Mouse (Mus musculus) ES-Bruce4 (cell line): Measurements from ENCODE around the gene Vps18. TPM values are rescaled to one million over a fixed set of nuclear protein-coding genes. Genes with fewer than 3 reads are reported as not detected.

Experiments used
- H3K27ac ChIP-seq: 2 replicates; pipeline ENCODE4 v1.5.1; 2012; ENCODE audit warnings: low read length, inconsistent platforms; ENCODE audit not compliant: insufficient read depth
- H3K27me3 ChIP-seq: 2 replicates; pipeline ENCODE4 v1.6.1; 2012; ENCODE audit warnings: mild to moderate bottlenecking, low read length, inconsistent platforms; ENCODE audit not compliant: control insufficient read depth, poor library complexity, insufficient read depth, severe bottlenecking
- H3K36me3 ChIP-seq: 2 replicates; pipeline ENCODE4 v1.6.1; 2012; ENCODE audit warnings: inconsistent platforms, mild to moderate bottlenecking, low read length, moderate library complexity; ENCODE audit not compliant: control insufficient read depth, poor library complexity, insufficient read depth, severe bottlenecking
- H3K4me1 ChIP-seq: one replicate; pipeline ENCODE4 v1.8.1; 2011; ENCODE audit warnings: low read length; ENCODE audit not compliant: control insufficient read depth, insufficient read depth
- H3K4me3 ChIP-seq: 2 replicates; pipeline ENCODE4 v1.5.1; 2011; ENCODE audit warnings: low read depth, mild to moderate bottlenecking, low read length
- H3K9ac ChIP-seq: 2 replicates; pipeline ENCODE4 v1.6.1; 2012; ENCODE audit warnings: low read depth, mild to moderate bottlenecking, inconsistent platforms; ENCODE audit not compliant: poor library complexity, severe bottlenecking
- H3K9me3 ChIP-seq: replicated peaks from 2 replicates; pipeline ENCODE4 v1.6.1; 2012; ENCODE audit warnings: mild to moderate bottlenecking, low read length, inconsistent platforms; ENCODE audit not compliant: control insufficient read depth, poor library complexity, insufficient read depth, severe bottlenecking
- CTCF ChIP-seq: IDR thresholded peaks from one replicate; pipeline ENCODE4 v1.8.1; 2011; ENCODE audit warnings: low read depth, low read length
- EP300 ChIP-seq: IDR thresholded peaks from 2 replicates; pipeline ENCODE4 v1.6.1; 2011; ENCODE audit warnings: low read depth, low read length; ENCODE audit not compliant: insufficient read depth
- POLR2A ChIP-seq: IDR thresholded peaks from one replicate; pipeline ENCODE4 v1.8.1; 2011; ENCODE audit warnings: low read length; ENCODE audit not compliant: insufficient read depth
- polyA plus RNA-seq: library from polyadenylated mRNA; stranded (reverse); fragments of >200 nt; gene quantifications from 2 replicates; pipeline ENCODE4 v1.2.4, GENCODE M21; 2011; ENCODE audit warnings: low read depth; ENCODE audit not compliant: missing spikeins, insufficient read depth, insufficient read length

The Vps18 gene
- polyA plus RNA-seq, 1 experiment = 11.7 TPM

GRCm38 (mm10) chr2:119311544-119311943, 23.0 kb downstream of the Vps18 start:
- H3K9ac ChIP-seq = no peak overlapping the region

GRCm38 (mm10) chr2:119312380-119312958, 23.9 kb downstream of the Vps18 start:
- Histone ChIP-seq H3K27me3 (no peaks in the 10 kb centered on the region), H3K27ac (no peak overlapping the region), H3K36me3 (no peaks in the 10 kb centered on the region), H3K4me1 (no peaks in the 10 kb centered on the region), H3K9me3 (no peaks in the 10 kb centered on the region), H3K9ac (no peak overlapping the region), H3K4me3 (no peak overlapping the region)
- TF ChIP-seq CTCF = no peak
- TF ChIP-seq EP300 = no peak
- no peak for TF ChIP-seq POLR2A

More at GRCm38 (mm10) chr2:119311544-119311943, 23.0 kb downstream of the Vps18 start:
- H3K4me3 ChIP-seq = no peak overlapping the region
- H3K36me3 ChIP-seq = no peaks in the 10 kb centered on the region
- H3K4me1 ChIP-seq = no peaks in the 10 kb centered on the region
- no peak overlapping the region for H3K27ac ChIP-seq
- no peaks in the 10 kb centered on the region for H3K9me3 ChIP-seq
- no peaks in the 10 kb centered on the region for H3K27me3 ChIP-seq
- TF ChIP-seq EP300 (no peak), CTCF (no peak), POLR2A (no peak)

GRCm38 (mm10) chr2:119313780-119314479, 25.4 kb downstream of the Vps18 start:
- Histone ChIP-seq H3K27me3 (no peaks in the 10 kb centered on the region), H3K4me1 (no peaks in the 10 kb centered on the region), H3K9ac (no peak overlapping the region), H3K27ac (no peak overlapping the region), H3K36me3 (no peaks in the 10 kb centered on the region), H3K9me3 (no peaks in the 10 kb centered on the region), H3K4me3 (no peak overlapping the region)
- TF ChIP-seq CTCF = no peak

GRCm38 (mm10) chr2:119314742-119315310, 26.3 kb downstream of the Vps18 start:
- Histone ChIP-seq H3K27me3 (no peaks in the 10 kb centered on the region), H3K9ac (no peak overlapping the region), H3K4me1 (no peaks in the 10 kb centered on the region), H3K27ac (no peak overlapping the region), H3K9me3 (no peaks in the 10 kb centered on the region), H3K36me3 (no peaks in the 10 kb centered on the region), H3K4me3 (no peak overlapping the region)
- TF ChIP-seq CTCF (no peak), POLR2A (no peak), EP300 (no peak)

- Histone ChIP-seq H3K4me1 (peaks cover 1% of the 10 kb centered on the region), H3K9me3 (no peaks in the 10 kb centered on the region), H3K27ac (no peak overlapping the region), H3K36me3 (no peaks in the 10 kb centered on the region), H3K4me3 (no peak overlapping the region), H3K27me3 (peaks cover under 1% of the 10 kb centered on the region; the same call in 1 of the 2 replicates), H3K9ac (no peak overlapping the region)
- TF ChIP-seq POLR2A = no peak
- no peak for TF ChIP-seq CTCF
- no peak for TF ChIP-seq EP300
Measured at GRCm38 (mm10) chr2:119318043-119318710, 29.6 kb downstream of the Vps18 start.
